In genomic region chr10:84388357-84389141, GRCm38 (mm10) we compare ENCODE assay signal across 8 mouse cellular contexts. TPM values are rescaled to one million over a fixed set of nuclear protein-coding genes. Genes with fewer than 3 reads are reported as not detected.
DNase-seq lines count a peak whose midpoint lies in the region; ATAC-seq and TF ChIP-seq lines count a peak whose summit lies in the region.

No protein-coding gene starts in this region.

- ATAC-seq in granulocyte monocyte progenitor cell, adult 5-6 weeks (replicated peaks; ENCODE audit: poor library complexity, severe bottlenecking), result no peak; the same call in 1 of the 2 replicates

- 24% methylated on average over 22 of the region's 22 CpGs for WGBS in kidney, adult 2 months

- peaks cover 17% of the 10 kb centered on the region; the same call in 1 of the 2 replicates for H3K4me1 ChIP-seq in kidney, adult 2 months (ENCODE audit: control insufficient read depth, insufficient read depth, low read length)

- peaks cover 15% of the 10 kb centered on the region for H3K79me2 ChIP-seq in C2C12 (ENCODE audit: control insufficient read depth, insufficient read depth)

- H3K27me3 ChIP-seq in C2C12 (ENCODE audit: control insufficient read depth, insufficient read depth, insufficient read length), result no peaks in the 10 kb centered on the region
- H3K27me3 ChIP-seq in kidney, adult 2 months (replicated peaks; ENCODE audit: control insufficient read depth, insufficient read depth, low read length), result no peaks in the 10 kb centered on the region

- no peak overlapping the region for H3ac ChIP-seq in C2C12 (ENCODE audit: control insufficient read depth, insufficient read length, low read depth)

- peak; percentile 83 for DNase-seq in brain, adult 2 months (ENCODE audit: low read depth, low spot score)
- DNase-seq in heart, adult 11 months, result peak; percentile 98
- DNase-seq in kidney, adult 2 months, result peak; percentile 67
- DNase-seq in lung, postnatal 14 days, result peak; percentile 35
- peak; percentile 48 for DNase-seq in skeletal muscle tissue, adult 2 months (ENCODE audit: low read depth, low spot score)
- no peak for DNase-seq in spleen, postnatal 36 days (ENCODE audit: low spot score in 2 of 2)

- peak overlapping the region; percentile 60 for H3K27ac ChIP-seq in kidney, adult 2 months (ENCODE audit: insufficient read depth, low read depth, low read length)

- TF ChIP-seq POLR2A in kidney, adult 2 months (IDR thresholded peaks at IDR 0.05; ENCODE audit: low read depth, low read length), result no peak

- no peak for TF ChIP-seq CTCF in C2C12 (IDR thresholded peaks at IDR 0.05; ENCODE audit: control insufficient read depth, insufficient read depth, insufficient read length)
- no peak for TF ChIP-seq CTCF in kidney, adult 2 months (conservative IDR thresholded peaks at IDR 0.05; ENCODE audit: insufficient read depth, insufficient read length, low read depth, low read length)

- no peaks in the 10 kb centered on the region for H3K79me3 ChIP-seq in C2C12 (ENCODE audit: low read depth)

- peaks cover 14% of the 10 kb centered on the region for H3K36me3 ChIP-seq in C2C12 (ENCODE audit: control insufficient read depth, insufficient read depth)
- H3K36me3 ChIP-seq in kidney, adult 2 months (ENCODE audit: control insufficient read depth, insufficient read depth, low read length), result no peaks in the 10 kb centered on the region

- H3K4me3 ChIP-seq in C2C12 (ENCODE audit: insufficient read depth, poor library complexity, severe bottlenecking), result no peak overlapping the region
- H3K4me3 ChIP-seq in kidney, adult 2 months (ENCODE audit: insufficient read depth, low read depth, low read length), result no peak overlapping the region

TF ChIP-seq in C2C12, 6 proteins besides CTCF, POLR2A, EP300 and RAD21:
- no peak for TF ChIP-seq MYOG (IDR thresholded peaks at IDR 0.05; ENCODE audit: control insufficient read depth, extremely low read depth, insufficient read length)
- TF ChIP-seq USF1 (IDR thresholded peaks at IDR 0.05; ENCODE audit: low read depth), result peak; percentile 57

RNA-seq across cellular contexts. Expression of gene Nuak1, which starts 51.8 kb away (rescaled TPM):
- 15.2 TPM for polyA plus RNA-seq in C2C12 (2012; fragmentation: generic; extraction: Trizol)
- 12.2 and 12.3 TPM in 2 replicates for polyA plus RNA-seq in kidney, adult 2 months (2012; rRNA removed)
- 0.53 TPM in 1 of 2 replicates, not detected in the other for total RNA-seq in granulocyte monocyte progenitor cell, adult 5-6 weeks (2014; fragmentation: Nextera tagmentation)
- total RNA-seq in granulocyte monocyte progenitor cell, adult 5-6 weeks (2017), result under 0.01 and 0.13 TPM in 2 replicates

Comparison
In these comparisons a context has a peak if more than half of its experiments do, and no peak if none do; other contexts are left out.
1. DNase-seq: peak in brain, adult 2 months (single experiment), heart, adult 11 months (single experiment), kidney, adult 2 months (single experiment), lung, postnatal 14 days (single experiment) and skeletal muscle tissue, adult 2 months (single experiment); none in spleen, postnatal 36 days (0 of 2).